Mouse (Mus musculus): ENCODE results near the gene Chmp2a.
A peak's percentile ranks its signal among the peaks of the same experiment; 100 is the strongest.
"Not testable (repeated sequence)": the region's sequence is repeated elsewhere in the genome, so short reads cannot be mapped to it uniquely, and the experiment has no call there.

Gene Chmp2a

DNA sequence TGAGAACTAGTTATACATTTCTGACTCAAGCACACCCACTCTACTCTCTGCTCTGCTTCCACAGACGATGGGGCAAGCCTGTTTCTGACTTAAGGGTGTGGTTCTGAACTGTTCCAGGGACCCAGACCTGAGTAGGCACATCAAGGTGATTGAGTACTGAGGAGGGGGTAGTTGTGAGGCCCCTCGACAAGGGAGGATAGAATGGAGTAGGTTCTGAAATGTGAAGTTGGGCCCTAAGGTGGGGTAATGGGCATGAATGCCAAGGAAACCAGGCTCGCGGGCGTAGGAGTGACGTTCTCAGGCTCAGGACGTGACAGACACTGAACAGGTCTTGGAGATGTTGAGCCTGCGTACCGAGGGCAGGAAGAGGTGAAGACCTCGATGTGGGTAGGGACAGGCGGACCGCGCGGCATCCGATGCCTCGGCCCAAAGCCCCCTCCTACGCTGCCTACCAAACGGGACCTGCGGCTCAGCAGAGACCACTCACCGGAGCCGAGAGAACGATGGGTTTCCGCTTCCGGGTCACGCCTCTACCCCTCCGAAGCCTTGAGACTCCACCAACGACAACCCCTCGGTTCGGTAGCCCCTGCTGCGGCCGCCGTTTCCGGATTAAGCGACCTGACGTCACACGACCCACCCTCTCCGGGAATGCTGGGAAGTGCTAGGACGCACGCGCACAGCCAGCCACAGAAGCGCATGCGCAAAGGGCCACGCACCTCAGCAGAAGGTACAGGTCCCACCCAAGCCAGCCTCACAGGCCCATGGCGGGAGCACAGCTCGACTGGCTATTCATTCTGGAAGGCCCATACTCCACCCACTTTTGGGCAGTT lies at the start of gene Chmp2a:
Gene Chmp2a (minus strand): TSS at position 660 of the 830 bp plus-strand sequence.
- peak; percentile 86 for DNase-seq (ENCODE audit: low read depth)

DNA sequence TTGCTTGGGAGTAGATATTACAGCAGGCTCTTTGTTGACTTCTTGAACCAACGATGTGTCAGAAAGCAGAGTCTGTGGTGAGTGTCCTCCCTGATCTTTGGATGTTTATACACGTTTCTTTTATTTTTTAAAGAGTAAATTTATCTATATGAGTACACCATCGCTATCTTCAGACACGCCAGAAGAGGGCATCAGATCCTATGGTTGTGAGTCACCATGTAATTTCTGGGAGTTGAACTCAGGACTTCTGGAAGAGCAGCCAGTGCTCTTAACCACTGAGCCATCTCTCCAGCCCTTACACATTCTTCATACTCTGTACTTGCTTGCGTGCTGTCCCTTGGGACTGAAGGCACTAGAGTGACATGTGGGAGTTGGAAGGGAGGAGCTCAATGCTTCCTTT lies 37.7 kb upstream of the Chmp2a start:
- no peak for DNase-seq (ENCODE audit: low read depth)

DNA sequence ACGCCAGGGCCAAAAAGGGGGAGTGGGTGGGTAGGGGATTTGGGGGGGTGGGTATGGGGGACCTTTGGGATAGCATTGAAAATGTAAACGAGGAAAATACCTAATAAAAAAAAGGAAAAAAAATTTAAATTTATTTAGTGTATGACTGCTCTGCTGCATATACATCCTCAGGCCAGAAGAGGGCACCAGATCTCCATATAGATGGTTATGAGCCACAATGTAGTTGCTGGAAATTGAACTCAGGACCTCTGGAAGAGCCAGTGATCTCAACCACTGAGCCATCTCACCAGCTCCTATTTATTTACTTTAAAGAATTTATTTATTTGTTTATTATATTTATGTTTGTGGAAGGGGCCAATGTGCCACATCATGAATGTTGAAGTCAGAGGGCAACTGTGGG lies 28.8 kb upstream of the Chmp2a start:
- DNase-seq (ENCODE audit: low read depth) = not testable (repeated sequence)

DNA sequence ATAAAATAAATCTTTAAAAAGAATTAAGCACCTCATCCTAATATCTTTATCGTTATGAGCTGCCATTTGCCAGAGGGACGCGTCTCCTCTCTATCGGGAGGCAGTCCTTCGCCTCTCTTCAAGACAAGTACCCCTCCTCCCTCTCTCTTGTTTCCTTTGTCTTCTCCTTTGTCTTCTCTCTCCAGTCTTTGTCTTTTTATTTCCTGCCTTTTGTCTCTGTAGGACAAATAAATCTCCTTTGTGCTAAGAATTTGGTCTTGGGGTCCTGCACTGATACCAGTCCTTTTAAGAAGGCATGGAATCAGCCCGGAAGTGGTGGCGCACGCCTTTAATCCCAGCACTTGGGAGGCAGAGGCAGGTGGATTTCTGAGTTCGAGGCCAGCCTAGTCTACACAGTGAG lies 24.9 kb upstream of the Chmp2a start:
- DNase-seq (ENCODE audit: low read depth) = no peak

DNA sequence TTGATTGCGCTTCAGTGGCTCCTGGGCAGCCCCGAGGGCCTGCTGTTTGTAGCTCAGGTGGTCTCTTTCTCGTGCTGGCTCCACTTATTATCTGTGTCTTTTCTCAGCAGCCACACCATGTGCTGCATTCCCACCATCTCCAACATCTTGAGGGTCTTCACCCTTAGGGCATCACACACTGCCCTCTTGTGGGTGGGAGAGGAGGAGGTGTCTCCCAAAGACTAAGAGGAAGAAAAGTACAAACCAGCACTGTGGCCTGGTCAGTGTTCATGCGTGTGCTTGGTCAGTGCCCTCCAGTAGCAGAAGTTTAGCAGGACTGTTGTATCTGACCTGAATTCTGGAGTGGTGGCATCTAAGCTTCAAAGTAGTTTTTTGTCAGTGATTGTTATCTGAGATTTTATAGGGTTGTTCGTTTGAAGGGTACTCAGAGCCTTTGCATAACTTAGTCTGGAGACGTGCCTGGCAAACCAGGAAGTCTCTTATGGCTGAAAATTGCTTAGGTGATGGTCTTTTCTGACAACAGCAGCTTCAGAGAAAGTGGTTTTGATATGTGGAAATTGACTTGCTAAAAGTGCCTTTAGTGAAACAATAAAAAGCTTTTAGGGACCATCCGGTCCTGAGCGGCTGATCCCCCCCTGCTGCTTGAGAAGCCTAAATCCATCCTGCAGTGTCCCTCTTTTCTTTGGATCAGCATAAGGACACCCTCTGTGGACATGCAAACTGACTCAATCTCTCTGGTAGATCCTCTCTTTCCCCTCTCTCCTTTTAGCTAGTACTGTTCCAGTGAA lies 22.5 kb upstream of the Chmp2a start:
- no peak for DNase-seq (ENCODE audit: low read depth)

DNA sequence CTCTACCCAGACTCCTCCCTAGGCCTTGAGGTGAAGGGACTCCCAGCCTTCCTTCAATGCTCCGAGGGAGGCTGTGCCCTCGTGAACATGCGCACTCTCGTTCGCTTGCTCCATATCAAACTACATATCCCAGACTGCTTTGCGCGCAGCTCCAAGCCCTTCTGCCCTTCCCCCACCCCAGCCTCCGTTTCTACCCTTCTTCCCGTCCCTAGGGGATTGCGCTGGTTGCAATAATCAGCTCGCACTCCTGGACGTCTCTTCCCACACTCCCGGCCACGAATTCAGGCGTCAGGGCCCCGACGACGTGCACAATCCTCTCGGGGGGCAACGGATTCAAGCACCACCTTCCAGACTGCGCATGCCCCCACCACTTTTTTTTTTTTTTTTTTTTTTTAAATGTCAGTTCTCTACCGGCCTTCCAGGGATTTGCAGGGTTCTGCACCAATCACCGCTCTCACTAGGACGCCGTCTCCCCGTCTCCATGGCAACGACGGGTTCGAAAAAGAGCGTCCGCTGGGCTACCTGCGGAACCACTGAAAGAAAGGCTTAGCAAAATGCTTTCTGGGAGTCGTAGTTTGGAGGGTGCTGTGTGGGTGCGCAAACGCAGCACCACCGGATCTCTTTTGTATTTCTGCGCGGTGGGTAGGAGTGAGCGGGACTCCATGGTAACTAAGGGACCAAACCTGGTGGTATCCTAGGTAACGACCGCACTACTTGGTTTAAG lies 19.8 kb upstream of the Chmp2a start, which contains the start of gene Mzf1:
Gene Mzf1 (minus strand): TSS at position 478 of the 724 bp plus-strand sequence.
- peak; percentile 82 for DNase-seq (ENCODE audit: low read depth)

DNA sequence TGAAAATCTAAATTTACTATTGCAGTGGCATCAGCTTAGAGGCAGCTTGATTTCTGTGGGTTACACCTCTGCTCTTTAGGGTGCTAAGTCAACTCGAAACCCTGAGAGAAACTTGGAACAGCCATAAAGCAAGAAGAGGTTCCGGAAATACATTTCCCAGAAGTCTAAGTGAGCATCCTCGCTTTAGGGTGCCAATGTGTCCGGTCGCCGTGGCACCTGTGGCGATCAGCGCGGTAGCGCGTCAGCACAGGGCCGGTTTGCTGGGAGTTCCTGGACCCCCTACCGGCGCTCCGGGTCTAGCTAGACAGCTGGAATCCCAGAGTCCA lies 19.3 kb upstream of the Chmp2a start:
- no peak for DNase-seq (ENCODE audit: low read depth)

DNA sequence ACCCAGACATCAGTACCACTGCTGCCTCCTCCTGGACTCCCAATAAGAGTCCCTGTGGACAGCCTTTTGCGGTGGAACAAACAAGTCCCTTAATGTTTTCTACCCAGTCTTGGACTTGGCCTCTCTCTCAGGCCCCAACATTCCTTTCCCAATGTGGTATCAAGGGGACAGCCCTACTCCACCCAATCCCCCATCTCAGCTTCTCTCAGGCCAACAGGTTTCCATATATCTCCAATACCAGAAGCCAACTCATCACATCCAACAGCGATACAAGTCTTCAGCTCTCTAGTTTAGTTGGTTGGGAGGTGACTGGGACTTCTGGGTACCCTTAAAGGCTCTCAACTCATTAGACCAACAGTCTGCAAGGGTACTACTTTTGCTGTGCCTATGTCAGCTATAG lies 18.9 kb upstream of the Chmp2a start:
- no peak for DNase-seq (ENCODE audit: low read depth)

DNA sequence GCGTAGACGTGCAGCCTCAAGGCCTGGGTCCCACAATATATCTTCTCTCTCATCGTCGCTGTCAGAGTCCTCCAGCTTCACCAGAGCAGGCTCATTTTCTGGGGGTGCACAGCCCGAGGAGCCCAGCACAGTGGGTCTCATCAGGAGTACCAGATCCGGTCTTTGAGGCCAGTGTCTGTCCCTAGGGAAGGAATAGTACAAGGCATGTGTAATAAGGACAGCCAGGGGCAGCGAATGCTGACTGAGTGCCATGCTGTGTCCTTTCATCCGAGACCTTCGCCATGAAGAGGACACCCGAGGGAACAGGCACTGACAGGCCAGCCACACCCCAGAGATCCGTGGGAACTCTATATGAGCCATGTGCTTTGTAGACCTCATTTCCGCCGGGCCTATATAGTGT lies 18.4 kb upstream of the Chmp2a start:
- no peak for DNase-seq (ENCODE audit: low read depth)

DNA sequence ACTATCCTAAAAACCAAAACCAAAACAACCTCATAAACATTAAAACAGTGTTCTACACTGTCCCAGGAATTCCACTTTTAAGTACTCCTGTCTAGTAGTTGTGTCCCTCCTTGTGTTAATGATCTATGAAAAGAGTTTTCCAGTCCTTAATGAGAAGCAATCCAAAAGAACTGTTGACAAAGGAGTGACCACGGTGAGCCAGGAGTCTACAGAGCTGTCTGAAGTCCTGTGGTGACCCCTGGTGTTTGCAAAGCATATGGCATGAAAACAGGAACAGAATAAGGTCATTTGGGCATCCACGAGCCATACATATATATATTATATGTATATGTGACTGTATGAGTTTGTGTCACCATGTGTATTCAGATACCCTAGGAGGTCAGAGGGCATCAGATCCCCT lies 11.5 kb upstream of the Chmp2a start:
- DNase-seq (ENCODE audit: low read depth) = no peak

DNA sequence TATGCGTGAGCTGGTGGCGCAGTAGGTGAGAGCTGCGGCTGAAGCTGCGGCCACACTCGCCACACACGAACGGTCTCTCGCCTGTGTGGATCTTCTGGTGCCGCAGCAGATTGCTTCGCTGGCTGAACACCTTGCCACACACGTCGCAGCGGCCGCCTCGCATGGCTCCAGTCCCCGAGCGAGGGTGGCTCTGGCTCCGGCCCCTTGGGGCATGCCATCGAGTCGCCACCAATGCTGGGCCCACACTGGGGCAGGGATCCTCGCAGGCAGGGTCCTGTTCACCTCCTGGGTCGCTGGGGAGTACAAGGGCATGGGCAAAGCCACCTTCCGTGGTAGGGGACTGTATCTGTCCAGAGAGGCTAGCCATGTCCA lies 9.6 kb upstream of the Chmp2a start:
- no peak for DNase-seq (ENCODE audit: low read depth)

DNA sequence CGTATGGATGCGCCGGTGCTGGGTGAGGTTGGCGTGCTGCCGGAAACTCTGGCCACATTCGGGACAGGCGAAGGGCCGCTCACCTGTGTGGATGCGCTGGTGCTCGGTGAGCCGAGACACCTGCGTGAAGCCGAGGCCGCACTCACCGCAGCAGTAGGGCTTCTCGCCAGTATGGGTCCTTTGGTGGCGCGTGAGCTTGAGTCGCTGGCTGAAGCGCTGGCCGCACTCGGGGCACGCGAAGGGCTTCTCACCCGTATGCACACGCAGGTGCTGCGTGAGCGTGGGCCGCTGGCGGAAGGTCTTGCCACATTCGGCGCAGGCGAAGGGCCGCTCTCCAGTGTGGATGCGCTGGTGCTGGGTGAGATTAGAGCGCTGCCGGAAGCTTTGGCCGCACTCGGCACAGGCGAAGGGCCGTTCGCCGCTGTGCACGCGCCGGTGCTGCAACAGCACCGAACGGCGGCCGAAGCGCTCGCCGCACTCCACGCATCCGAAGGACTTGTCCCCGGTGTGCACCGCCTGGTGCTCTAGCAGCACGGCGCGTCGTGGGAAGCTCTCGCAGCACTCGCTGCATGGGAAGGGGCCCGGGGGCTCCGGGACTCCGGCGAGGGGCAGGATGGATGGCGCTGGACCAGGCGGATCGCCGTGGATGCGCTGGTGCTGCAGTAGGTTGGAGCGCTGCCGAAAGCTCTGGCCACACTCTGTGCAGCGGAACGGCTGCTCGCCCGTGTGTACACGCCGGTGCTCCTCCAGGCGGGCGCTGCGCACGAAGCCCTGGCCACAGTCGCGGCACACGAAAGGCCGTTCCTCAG lies 9.0 kb upstream of the Chmp2a start:
- no peak for DNase-seq (ENCODE audit: low read depth)

DNA sequence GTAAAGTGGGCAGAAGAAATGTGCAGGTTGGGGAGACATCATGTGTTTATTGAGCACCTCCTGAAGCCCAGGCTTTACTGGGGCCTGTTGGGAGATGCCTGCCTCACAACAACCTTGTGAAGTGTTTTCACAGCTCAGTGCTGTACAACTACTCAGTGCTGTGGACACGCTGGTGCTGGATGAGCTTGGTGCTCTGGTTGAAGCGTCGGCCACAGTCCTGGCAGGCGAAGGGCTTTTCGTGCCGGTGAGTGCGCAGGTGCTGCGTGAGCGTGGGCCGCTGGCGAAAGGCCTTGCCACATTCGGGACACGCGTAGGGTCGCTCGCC lies 8.5 kb upstream of the Chmp2a start:
- DNase-seq (ENCODE audit: low read depth) = no peak

DNA sequence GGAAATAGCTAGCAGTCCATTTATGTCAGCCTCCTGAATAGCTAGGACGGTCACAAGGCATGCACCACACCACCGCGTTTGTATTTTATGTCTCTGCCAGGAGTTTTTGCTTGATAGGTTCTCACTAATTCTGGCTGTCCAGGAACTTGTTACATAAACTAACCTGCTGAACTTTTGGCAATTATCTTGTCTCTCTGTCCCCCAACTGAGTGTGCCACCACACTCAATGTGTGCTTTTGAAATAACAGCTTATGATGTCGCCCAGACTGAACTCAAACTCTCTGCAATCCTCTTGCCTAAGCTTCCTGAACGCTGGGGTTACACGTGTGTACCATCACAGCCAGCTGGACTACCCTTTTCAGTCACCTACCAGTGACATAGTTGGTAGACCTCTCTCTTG lies 7.9 kb upstream of the Chmp2a start:
- DNase-seq (ENCODE audit: low read depth) = no peak

DNA sequence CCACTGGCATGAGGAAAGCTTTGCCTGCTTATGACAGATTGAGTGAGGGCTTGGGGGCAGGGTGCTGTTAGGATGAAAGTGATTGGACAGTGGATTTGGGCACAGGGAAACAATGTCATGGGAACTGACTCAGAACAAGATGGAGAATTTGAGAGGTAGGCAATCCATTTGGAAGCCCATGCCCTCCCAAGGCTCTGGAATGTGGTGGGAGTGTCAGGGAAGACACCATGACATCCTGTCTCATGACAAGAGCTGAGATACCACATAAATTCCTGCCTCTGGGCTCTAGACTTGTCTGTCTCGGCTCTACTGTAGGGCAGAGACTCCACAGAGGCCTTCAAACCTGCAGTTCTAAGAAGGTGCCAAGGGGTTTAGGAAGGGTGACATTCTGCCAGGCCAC lies 6.6 kb upstream of the Chmp2a start:
- no peak for DNase-seq (ENCODE audit: low read depth)

DNA sequence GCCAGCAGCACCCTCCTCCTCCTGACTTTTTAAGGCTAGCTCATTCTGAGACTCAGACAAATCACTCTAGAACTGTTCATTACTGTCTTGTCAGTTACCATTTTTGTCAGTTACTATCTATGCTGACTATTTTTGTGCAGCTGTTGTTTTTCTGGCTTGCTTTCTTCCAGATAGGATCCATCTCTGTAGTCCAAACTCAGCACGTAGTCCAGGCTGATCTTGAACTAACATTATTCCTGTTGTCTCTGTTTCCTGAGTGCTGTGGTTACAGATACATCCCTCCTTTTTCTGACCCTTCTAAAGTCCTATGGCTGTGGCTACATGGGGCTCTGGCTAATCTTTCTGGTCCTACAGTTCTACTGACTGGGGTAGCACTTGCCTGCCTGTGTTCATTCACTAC lies 4.6 kb upstream of the Chmp2a start:
- DNase-seq (ENCODE audit: low read depth) = no peak

DNA sequence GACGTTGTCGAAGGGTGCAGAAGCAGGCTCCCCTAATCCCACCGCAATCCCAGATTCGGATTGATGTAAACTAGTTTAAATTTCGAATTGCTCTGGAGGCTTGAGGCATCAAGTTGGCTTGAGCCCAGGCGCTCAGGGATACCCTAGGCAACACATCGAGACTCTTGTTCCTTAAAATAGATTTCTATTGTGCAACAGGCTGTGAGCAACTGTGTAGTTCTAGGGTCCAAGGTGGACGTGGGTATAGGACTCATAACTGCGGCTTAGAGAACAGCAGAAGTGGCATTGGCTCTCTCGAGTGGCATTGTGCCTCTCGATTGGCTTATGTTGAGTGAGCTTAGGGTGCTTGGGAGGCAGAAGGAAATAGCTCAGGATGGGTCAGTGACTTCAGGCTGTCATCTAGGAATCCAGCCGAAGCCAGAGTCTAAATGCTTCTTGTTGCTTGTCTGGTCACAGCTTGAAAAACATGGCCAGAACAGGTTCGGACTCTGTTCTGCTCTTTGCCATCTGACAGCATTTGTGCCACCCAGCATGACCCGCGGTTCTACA lies 4.1 kb upstream of the Chmp2a start:
- DNase-seq (ENCODE audit: low read depth) = no peak

DNA sequence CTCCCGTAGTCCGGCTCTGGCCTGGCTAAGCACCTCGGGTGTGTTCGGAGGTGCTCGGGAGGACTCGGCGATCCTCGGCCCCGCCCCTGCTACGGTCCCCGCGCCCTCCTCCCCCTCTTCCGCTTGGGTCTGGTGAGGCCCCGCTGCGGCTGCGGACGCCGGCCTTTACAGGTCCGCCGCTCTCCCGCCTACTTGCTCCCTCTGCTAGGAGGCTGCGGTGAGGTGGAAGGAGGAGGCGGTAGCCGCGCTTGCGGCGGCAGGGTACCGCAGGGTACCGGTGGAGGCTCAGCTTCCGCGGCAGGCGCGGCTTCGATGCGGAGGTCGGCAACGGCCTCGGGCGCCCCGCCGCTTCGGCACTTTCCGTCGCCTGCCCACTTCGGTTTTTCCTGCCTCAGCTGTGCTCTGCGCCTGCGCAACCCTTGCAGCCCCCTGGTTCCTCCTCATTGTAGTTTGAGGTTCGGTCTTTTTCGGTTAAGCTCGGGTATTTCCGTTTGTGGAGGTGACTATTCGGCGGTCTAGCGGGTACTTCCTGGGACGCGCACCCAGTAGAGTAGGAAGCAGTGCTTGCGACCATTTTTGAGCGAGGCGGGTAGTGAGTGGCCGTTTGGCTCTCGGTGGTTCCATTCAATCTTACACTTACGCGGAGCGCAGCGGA lies 3.4 kb upstream of the Chmp2a start, which contains the start of gene Ube2m:
Gene Ube2m (minus strand): TSS at position 375 of the 655 bp plus-strand sequence.
- peak; percentile 91 for DNase-seq (ENCODE audit: low read depth)

DNA sequence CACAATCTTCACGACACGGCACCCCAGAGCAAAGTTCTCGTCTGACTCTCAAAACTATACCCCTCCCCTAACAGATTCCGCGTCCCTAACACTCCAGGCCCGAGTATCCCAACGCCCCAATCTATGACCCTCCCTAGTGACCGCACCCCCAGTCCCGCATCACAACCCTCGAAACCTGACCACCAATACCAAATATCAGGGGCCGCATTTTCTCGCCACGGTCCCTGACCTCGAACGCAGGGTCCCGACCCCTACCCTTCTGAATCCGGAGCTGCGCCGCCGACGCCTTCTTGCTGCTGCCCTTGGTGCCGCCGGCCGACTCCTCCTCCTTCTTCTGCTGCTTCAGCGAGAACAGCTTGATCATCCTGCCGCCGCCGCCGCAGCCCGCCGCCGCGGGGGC lies 2.8 kb upstream of the Chmp2a start:
- no peak for DNase-seq (ENCODE audit: low read depth)

DNA sequence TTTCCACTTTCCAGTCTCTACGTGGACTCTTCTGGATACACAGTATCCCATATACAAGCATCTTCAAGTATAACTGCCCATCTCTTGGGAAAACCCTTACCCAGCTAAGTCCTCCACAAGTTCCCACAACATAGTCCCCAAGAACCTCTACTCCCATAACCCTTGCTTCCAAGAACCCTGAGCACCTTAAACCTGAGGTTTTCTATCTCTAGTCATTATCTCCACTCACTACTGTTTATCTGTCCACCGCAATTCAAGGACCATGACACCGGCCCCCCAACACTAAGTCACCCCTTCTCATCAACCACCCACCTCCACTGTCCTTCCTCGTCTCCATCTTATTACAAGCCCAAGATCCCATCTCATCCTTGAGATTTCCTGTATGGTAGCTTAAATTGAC lies 2.2 kb upstream of the Chmp2a start:
- DNase-seq (ENCODE audit: low read depth) = no peak

DNA sequence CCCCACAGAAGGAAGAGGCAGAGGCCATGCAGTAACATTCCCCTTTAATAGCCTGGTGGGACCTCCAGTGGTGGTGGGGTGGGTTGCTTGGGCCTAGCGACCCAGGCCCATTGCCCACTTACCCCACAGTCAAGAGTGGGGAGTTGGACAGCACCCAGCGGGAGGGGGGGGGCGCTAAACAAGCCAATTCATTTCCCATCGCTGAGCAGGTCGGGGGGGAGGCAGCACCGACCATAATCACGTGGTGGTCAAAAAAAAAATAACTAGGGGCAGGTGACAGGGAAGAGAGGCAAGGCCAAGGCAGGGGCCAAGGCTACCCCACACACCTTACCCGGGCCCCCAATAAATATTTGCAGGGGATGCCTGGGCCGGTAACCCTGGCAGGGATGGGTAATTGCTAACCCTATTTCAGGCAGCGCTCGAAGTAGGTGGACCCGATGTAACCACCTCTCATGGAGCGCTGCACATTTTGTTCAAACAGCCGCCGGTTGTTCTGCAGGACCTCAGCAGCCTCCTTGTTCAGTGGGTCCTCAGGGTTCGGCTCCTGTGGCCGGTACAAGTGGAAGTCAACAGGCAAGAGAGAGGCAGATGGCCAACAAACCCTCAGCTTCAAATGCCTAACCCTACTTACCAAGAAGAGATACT lies 726 bp upstream of the Chmp2a start:
- DNase-seq (ENCODE audit: low read depth) = no peak

Data from fibroblast of lung, adult 2 months (primary cell).